Mouse (Mus musculus): ENCODE measurements at regions not wholly inside any gene's neighbourhood (a gene's known extent, or its start where the extent isn't known, plus 50 kb on each side); places are given as distances from the start of the nearest gene placed in this dataset.

- Histone ChIP-seq H3K36me3 (no peaks in the 10 kb centered on the region), H3K9ac (no peak overlapping the region), H3K4me1 (replicated peaks) (no peaks in the 10 kb centered on the region), H3K27me3 (replicated peaks) (no peaks in the 10 kb centered on the region), H3K4me3 (no peak overlapping the region), H3K27ac (ENCODE audit: poor library complexity, severe bottlenecking) (no peak overlapping the region), H3K4me2 (no peak overlapping the region), H3K9me3 (replicated peaks) (no peaks in the 10 kb centered on the region)
- ATAC-seq (ENCODE audit: insufficient number of reproducible peaks, low FRiP score), result no peak
- WGBS, result 71% methylated on average over 2 of the region's 2 CpGs
Observed at GRCm38 (mm10) chr4:131293560-131293959, 349.4 kb downstream of the Matn1 start.

GRCm38 (mm10) chr4:131298011-131298674 lies 354.0 kb downstream of the Matn1 start:
- no peak overlapping the region for H3K4me2 ChIP-seq
- no peaks in the 10 kb centered on the region for H3K4me1 ChIP-seq (replicated peaks)
- WGBS, result 72% methylated on average over 14 of the region's 14 CpGs
- no peaks in the 10 kb centered on the region for H3K27me3 ChIP-seq (replicated peaks)
- H3K36me3 ChIP-seq, result no peaks in the 10 kb centered on the region
- no peaks in the 10 kb centered on the region for H3K9me3 ChIP-seq (replicated peaks)
- H3K27ac ChIP-seq (ENCODE audit: poor library complexity, severe bottlenecking), result no peak overlapping the region
- no peak for ATAC-seq (ENCODE audit: insufficient number of reproducible peaks, low FRiP score)
- H3K9ac ChIP-seq, result no peak overlapping the region
- H3K4me3 ChIP-seq, result no peak overlapping the region

- Histone ChIP-seq H3K9ac (no peak overlapping the region), H3K4me2 (no peak overlapping the region), H3K9me3 (replicated peaks) (no peaks in the 10 kb centered on the region), H3K27ac (ENCODE audit: poor library complexity, severe bottlenecking) (no peak overlapping the region), H3K27me3 (replicated peaks) (no peaks in the 10 kb centered on the region), H3K4me1 (replicated peaks) (peaks cover 13% of the 10 kb centered on the region), H3K4me3 (no peak overlapping the region), H3K36me3 (no peaks in the 10 kb centered on the region)
- 74% methylated on average over 3 of the region's 3 CpGs for WGBS
- no peak; the same call in 1 of the 2 replicates for ATAC-seq (ENCODE audit: insufficient number of reproducible peaks, low FRiP score)
Observed at GRCm38 (mm10) chr4:131303936-131304335, 359.8 kb downstream of the Matn1 start.

- Histone ChIP-seq H3K4me3 (no peak overlapping the region), H3K4me2 (no peak overlapping the region), H3K27ac (ENCODE audit: poor library complexity, severe bottlenecking) (no peak overlapping the region), H3K4me1 (replicated peaks) (peaks cover 13% of the 10 kb centered on the region), H3K27me3 (replicated peaks) (no peaks in the 10 kb centered on the region), H3K36me3 (no peaks in the 10 kb centered on the region), H3K9ac (no peak overlapping the region), H3K9me3 (replicated peaks) (no peaks in the 10 kb centered on the region)
- no peak for ATAC-seq (ENCODE audit: insufficient number of reproducible peaks, low FRiP score)
- 78% methylated on average over 12 of the region's 12 CpGs for WGBS
Observed at GRCm38 (mm10) chr4:131304361-131304777, 360.2 kb downstream of the Matn1 start.

GRCm38 (mm10) chr4:131314231-131314630 lies 370.0 kb downstream of the Matn1 start:
- no peaks in the 10 kb centered on the region; the same call in 1 of the 2 replicates for H3K27me3 ChIP-seq (replicated peaks)
- H3K9me3 ChIP-seq (replicated peaks), result peaks cover 3% of the 10 kb centered on the region
- H3K27ac ChIP-seq (ENCODE audit: poor library complexity, severe bottlenecking), result no peak overlapping the region
- H3K4me2 ChIP-seq, result no peak overlapping the region
- ATAC-seq (ENCODE audit: insufficient number of reproducible peaks, low FRiP score), result no peak
- H3K9ac ChIP-seq, result no peak overlapping the region
- H3K36me3 ChIP-seq, result no peaks in the 10 kb centered on the region
- WGBS, result 61% methylated on average over 3 of the region's 3 CpGs
- H3K4me3 ChIP-seq, result no peak overlapping the region
- no peaks in the 10 kb centered on the region for H3K4me1 ChIP-seq (replicated peaks)

GRCm38 (mm10) chr4:131316041-131316440 lies 371.9 kb downstream of the Matn1 start:
- ATAC-seq (ENCODE audit: insufficient number of reproducible peaks, low FRiP score), result no peak
- H3K4me3 ChIP-seq, result no peak overlapping the region
- H3K9me3 ChIP-seq (replicated peaks), result peaks cover 3% of the 10 kb centered on the region
- H3K27me3 ChIP-seq (replicated peaks), result no peaks in the 10 kb centered on the region; the same call in 1 of the 2 replicates
- no peaks in the 10 kb centered on the region for H3K4me1 ChIP-seq (replicated peaks)
- H3K4me2 ChIP-seq, result no peak overlapping the region
- WGBS, result 68% methylated on average over 3 of the region's 3 CpGs
- no peaks in the 10 kb centered on the region for H3K36me3 ChIP-seq
- H3K9ac ChIP-seq, result no peak overlapping the region
- no peak overlapping the region for H3K27ac ChIP-seq (ENCODE audit: poor library complexity, severe bottlenecking)

- Histone ChIP-seq H3K36me3 (no peaks in the 10 kb centered on the region), H3K27ac (ENCODE audit: poor library complexity, severe bottlenecking) (no peak overlapping the region), H3K4me3 (no peak overlapping the region), H3K4me2 (no peak overlapping the region), H3K27me3 (replicated peaks) (no peaks in the 10 kb centered on the region), H3K4me1 (replicated peaks) (no peaks in the 10 kb centered on the region), H3K9me3 (replicated peaks) (no peaks in the 10 kb centered on the region), H3K9ac (no peak overlapping the region)
- no peak for ATAC-seq (ENCODE audit: insufficient number of reproducible peaks, low FRiP score)
- WGBS, result 68% methylated on average over 5 of the region's 5 CpGs
Observed at GRCm38 (mm10) chr4:131322323-131322722, 378.1 kb downstream of the Matn1 start.

- 69% methylated on average over 3 of the region's 3 CpGs for WGBS
- no peaks in the 10 kb centered on the region for H3K36me3 ChIP-seq
Observed at GRCm38 (mm10) chr4:131324486-131324885, 380.3 kb downstream of the Matn1 start.

GRCm38 (mm10) chr4:131325200-131325599 lies 381.0 kb downstream of the Matn1 start:
- Histone ChIP-seq H3K4me2 (no peak overlapping the region), H3K36me3 (no peaks in the 10 kb centered on the region), H3K4me3 (no peak overlapping the region), H3K9me3 (replicated peaks) (no peaks in the 10 kb centered on the region), H3K4me1 (replicated peaks) (no peaks in the 10 kb centered on the region), H3K27ac (ENCODE audit: poor library complexity, severe bottlenecking) (no peak overlapping the region), H3K9ac (no peak overlapping the region), H3K27me3 (replicated peaks) (no peaks in the 10 kb centered on the region)
- no peak for ATAC-seq (ENCODE audit: insufficient number of reproducible peaks, low FRiP score)
- 62% methylated on average over 11 of the region's 11 CpGs for WGBS

More at GRCm38 (mm10) chr4:131324486-131324885, 380.3 kb downstream of the Matn1 start:
- no peak for ATAC-seq (ENCODE audit: insufficient number of reproducible peaks, low FRiP score)
- Histone ChIP-seq H3K4me2 (no peak overlapping the region), H3K9ac (no peak overlapping the region), H3K4me1 (replicated peaks) (no peaks in the 10 kb centered on the region), H3K27me3 (replicated peaks) (no peaks in the 10 kb centered on the region), H3K27ac (ENCODE audit: poor library complexity, severe bottlenecking) (no peak overlapping the region), H3K9me3 (replicated peaks) (no peaks in the 10 kb centered on the region), H3K4me3 (no peak overlapping the region)

- no peaks in the 10 kb centered on the region for H3K4me1 ChIP-seq (replicated peaks)
- no peak overlapping the region for H3K4me2 ChIP-seq
- no peak overlapping the region for H3K4me3 ChIP-seq
- 0 out of 2 replicates have a peak, but pooled peaks cover under 1% of the 10 kb centered on the region for H3K9me3 ChIP-seq (replicated peaks)
- H3K27me3 ChIP-seq (replicated peaks), result no peaks in the 10 kb centered on the region
- H3K9ac ChIP-seq, result no peak overlapping the region
- H3K27ac ChIP-seq (ENCODE audit: poor library complexity, severe bottlenecking), result no peak overlapping the region
- ATAC-seq (ENCODE audit: insufficient number of reproducible peaks, low FRiP score), result no peak
- H3K36me3 ChIP-seq, result no peaks in the 10 kb centered on the region
- 85% methylated on average over 3 of the region's 3 CpGs for WGBS
Observed at GRCm38 (mm10) chr4:131325609-131326008, 381.4 kb downstream of the Matn1 start.

- H3K27ac ChIP-seq (ENCODE audit: poor library complexity, severe bottlenecking), result no peak overlapping the region
- peaks cover 5% of the 10 kb centered on the region for H3K27me3 ChIP-seq (replicated peaks)
- no peak overlapping the region for H3K9ac ChIP-seq
- 46% methylated on average over 5 of the region's 5 CpGs for WGBS
- no peaks in the 10 kb centered on the region for H3K4me1 ChIP-seq (replicated peaks)
- 0 out of 2 replicates have a peak, but pooled peaks cover 4% of the 10 kb centered on the region for H3K9me3 ChIP-seq (replicated peaks)
- no peak for ATAC-seq (ENCODE audit: insufficient number of reproducible peaks, low FRiP score)
- no peak overlapping the region for H3K4me3 ChIP-seq
- no peak overlapping the region for H3K4me2 ChIP-seq
- no peaks in the 10 kb centered on the region for H3K36me3 ChIP-seq
Observed at GRCm38 (mm10) chr4:131329398-131329797, 385.2 kb downstream of the Matn1 start.

GRCm38 (mm10) chr4:131331646-131332045 lies 387.5 kb downstream of the Matn1 start:
- H3K36me3 ChIP-seq, result no peaks in the 10 kb centered on the region
- H3K4me3 ChIP-seq, result no peak overlapping the region
- no peaks in the 10 kb centered on the region for H3K4me1 ChIP-seq (replicated peaks)
- no peak overlapping the region for H3K4me2 ChIP-seq
- H3K9me3 ChIP-seq (replicated peaks), result 0 out of 2 replicates have a peak, but pooled peaks cover 4% of the 10 kb centered on the region
- H3K9ac ChIP-seq, result no peak overlapping the region
- peaks cover 5% of the 10 kb centered on the region for H3K27me3 ChIP-seq (replicated peaks)
- WGBS, result 80% methylated on average over 4 of the region's 4 CpGs
- no peak overlapping the region for H3K27ac ChIP-seq (ENCODE audit: poor library complexity, severe bottlenecking)
- ATAC-seq (ENCODE audit: insufficient number of reproducible peaks, low FRiP score), result no peak
